Comparison of ENCODE assay signal across 35 mouse cellular contexts in genomic region chr14:9492228-9492627, GRCm38 (mm10).
"Had no signal": no experiment of that assay in that cellular context is flagged by ENCODE, and none has a peak within 500 bp of the region (broad histone marks: within the 10 kb centered on the region; RNA-seq: fewer than 3 reads in every experiment).

No protein-coding gene starts in this region.

- H3K4me3 ChIP-seq: heart, embryonic 10.5 days; heart, embryonic 12.5 days; heart, embryonic 13.5 days; heart, embryonic 15.5 days; hindbrain, embryonic 10.5 days; hindbrain, embryonic 12.5 days; hindbrain, embryonic 13.5 days; hindbrain, embryonic 15.5 days; intestine, embryonic 15.5 days; kidney, embryonic 15.5 days; layer of hippocampus, adult 2 months had no signal

- H3K36me3 ChIP-seq: heart, embryonic 10.5 days; heart, embryonic 12.5 days; heart, embryonic 13.5 days; heart, embryonic 15.5 days; hindbrain, embryonic 10.5 days; hindbrain, embryonic 12.5 days; hindbrain, embryonic 13.5 days; hindbrain, embryonic 15.5 days; intestine, embryonic 15.5 days; kidney, embryonic 15.5 days had no signal

- ATAC-seq: hindbrain, embryonic 16.5 days; hindbrain, postnatal 0 days; inflammation-experienced regulatory T-cells, adult 6 months; intestine, embryonic 15.5 days; intestine, embryonic 16.5 days; intestine, postnatal 0 days had no signal

- H3K4me2 ChIP-seq: heart, embryonic 11.5 days; heart, embryonic 12.5 days; heart, embryonic 13.5 days; heart, embryonic 15.5 days; hindbrain, embryonic 12.5 days; hindbrain, embryonic 13.5 days; hindbrain, embryonic 14.5 days; hindbrain, embryonic 15.5 days; intestine, embryonic 15.5 days; kidney, embryonic 15.5 days had no signal

- DNase-seq: heart, postnatal 10 days; heart, postnatal 14 days; heart, postnatal 36 days; heart, postnatal 4 days; kidney, adult 11 months; kidney, adult 18-20 months; kidney, adult 2 months; kidney, adult 8-10 months; kidney, adult 9 months; kidney, postnatal 10 days; kidney, postnatal 14 days; kidney, postnatal 25 days; kidney, postnatal 36 days; kidney, postnatal 4 days; layer of hippocampus, adult 9-11 months; layer of hippocampus, postnatal 36 days had no signal

- H3K27me3 ChIP-seq: heart, embryonic 12.5 days; heart, embryonic 13.5 days; heart, embryonic 15.5 days; hindbrain, embryonic 12.5 days; hindbrain, embryonic 13.5 days; hindbrain, embryonic 15.5 days; intestine, embryonic 15.5 days; kidney, embryonic 15.5 days had no signal

- H3K27ac ChIP-seq: heart, embryonic 10.5 days; heart, embryonic 13.5 days; heart, embryonic 15.5 days; hindbrain, embryonic 10.5 days; hindbrain, embryonic 12.5 days; hindbrain, embryonic 13.5 days; hindbrain, embryonic 14.5 days; hindbrain, embryonic 15.5 days; hindbrain, postnatal 0 days; intestine, embryonic 15.5 days; kidney, embryonic 15.5 days; kidney, postnatal 0 days; layer of hippocampus, adult 2 months had no signal

- H3K9me3 ChIP-seq: heart, embryonic 10.5 days; heart, embryonic 12.5 days; heart, embryonic 13.5 days; hindbrain, embryonic 10.5 days; hindbrain, embryonic 12.5 days; hindbrain, embryonic 13.5 days; hindbrain, embryonic 15.5 days; intestine, embryonic 15.5 days; kidney, embryonic 15.5 days had no signal

- H3K9ac ChIP-seq: heart, embryonic 12.5 days; heart, embryonic 13.5 days; heart, embryonic 15.5 days; hindbrain, embryonic 12.5 days; hindbrain, embryonic 13.5 days; hindbrain, embryonic 14.5 days; hindbrain, embryonic 15.5 days; intestine, embryonic 15.5 days; kidney, embryonic 15.5 days had no signal

- H3K4me1 ChIP-seq: heart, embryonic 10.5 days; heart, embryonic 15.5 days; hindbrain, embryonic 10.5 days; hindbrain, embryonic 12.5 days; hindbrain, embryonic 13.5 days; hindbrain, embryonic 15.5 days; intestine, embryonic 15.5 days had no signal
